Mouse (Mus musculus) cerebellum, adult 2 months (tissue): ENCODE data around the gene Gpr132. TPM values are rescaled to one million over a fixed set of nuclear protein-coding genes. Genes with fewer than 3 reads are reported as not detected.

ENCODE experiments used
- DNase-seq, 2 experiments: peaks; one replicate each; pipeline ENCODE4 v3.0.0; 2021
- H3K27ac ChIP-seq: fragments of 200-500 bp; 2 replicates; pipeline ENCODE4 v1.5.1; 2012; ENCODE audit warnings: low read length, control low read depth, inconsistent platforms; ENCODE audit not compliant: insufficient read depth
- H3K27me3 ChIP-seq: fragments of 200-500 bp; 2 replicates; pipeline ENCODE4 v1.6.1; 2012; ENCODE audit warnings: inconsistent platforms, mild to moderate bottlenecking, low read length, moderate library complexity; ENCODE audit not compliant: control insufficient read depth, insufficient read depth
- H3K4me1 ChIP-seq: fragments of 200-500 bp; 2 replicates; pipeline ENCODE4 v1.6.1; 2011; ENCODE audit warnings: low read length; ENCODE audit not compliant: control insufficient read depth, insufficient read depth
- H3K4me3 ChIP-seq: fragments of 200-500 bp; replicated peaks from 2 replicates; pipeline ENCODE3; 2011; ENCODE audit warnings: mild to moderate bottlenecking, low read depth, low read length, control low read depth; ENCODE audit not compliant: insufficient read depth
- CTCF ChIP-seq: fragments of 200-500 bp; IDR thresholded peaks from 2 replicates; pipeline ENCODE4 v1.5.1; 2011; ENCODE audit warnings: low read depth, mild to moderate bottlenecking, control low read depth, low read length, moderate library complexity, borderline replicate concordance; ENCODE audit not compliant: insufficient read depth
- POLR2A ChIP-seq: fragments of 200-500 bp; IDR thresholded peaks from 2 replicates; pipeline ENCODE4 v1.6.1; 2011; ENCODE audit warnings: low read length, control low read depth, borderline replicate concordance; ENCODE audit not compliant: insufficient read depth
- WGBS: fragments of 180-500 bp; shearing (Covaris S2); methylation state at CpG from one replicate; pipeline ENCODE4 v1.1.7; 2018; 5-methylcytosine and 5-hydroxymethylcytosine counted together
- polyA plus RNA-seq: library from polyadenylated mRNA; depleted of rRNA; stranded (reverse); fragments of >200 nt; gene quantifications from 2 replicates; pipeline ENCODE4 v1.2.3, GENCODE M21; 2012

Gene Gpr132
- polyA plus RNA-seq, 1 experiment = 0.05 TPM

GRCm38 (mm10) chr12:112908991-112909390, 41.0 kb upstream of the Gpr132 start:
- Histone ChIP-seq H3K4me3 (no peak overlapping the region), H3K27ac (no peak overlapping the region), H3K27me3 (no peaks in the 10 kb centered on the region), H3K4me1 (peaks cover 6% of the 10 kb centered on the region)
- 96% methylated on average over 22 of the region's 22 CpGs for WGBS
- TF ChIP-seq POLR2A = no peak
- TF ChIP-seq CTCF = no peak
- DNase-seq = no peak

- no peak overlapping the region for H3K4me3 ChIP-seq
- no peak for DNase-seq
- no peaks in the 10 kb centered on the region for H3K27me3 ChIP-seq
- no peaks in the 10 kb centered on the region for H3K4me1 ChIP-seq
- TF ChIP-seq POLR2A (no peak), CTCF (no peak)
- H3K27ac ChIP-seq = no peak overlapping the region
- WGBS = 89% methylated on average over 5 of the region's 5 CpGs
Observed at GRCm38 (mm10) chr12:112905001-112905400, 37.0 kb upstream of the Gpr132 start.

- Histone ChIP-seq H3K27ac (no peak overlapping the region), H3K27me3 (no peaks in the 10 kb centered on the region), H3K4me1 (no peaks in the 10 kb centered on the region), H3K4me3 (no peak overlapping the region)
- no peak for TF ChIP-seq POLR2A
- no peak for TF ChIP-seq CTCF
- WGBS = 56% methylated on average over 8 of the region's 8 CpGs
- no peak for DNase-seq
Observed at GRCm38 (mm10) chr12:112903941-112904340, 35.9 kb upstream of the Gpr132 start.

GRCm38 (mm10) chr12:112900641-112901040, 32.6 kb upstream of the Gpr132 start:
- 91% methylated on average over 9 of the region's 9 CpGs for WGBS
- DNase-seq = no peak
- Histone ChIP-seq H3K27ac (no peak overlapping the region), H3K4me3 (no peak overlapping the region), H3K4me1 (no peaks in the 10 kb centered on the region), H3K27me3 (no peaks in the 10 kb centered on the region; the same call in 1 of the 2 replicates)
- no peak for TF ChIP-seq POLR2A
- TF ChIP-seq CTCF = no peak

- Histone ChIP-seq H3K4me1 (no peaks in the 10 kb centered on the region), H3K27me3 (no peaks in the 10 kb centered on the region; the same call in 1 of the 2 replicates), H3K4me3 (no peak overlapping the region), H3K27ac (no peak overlapping the region)
- no peak for DNase-seq
- no peak for TF ChIP-seq POLR2A
- WGBS = 58% methylated on average over 4 of the region's 4 CpGs
Observed at GRCm38 (mm10) chr12:112898960-112899359, 30.9 kb upstream of the Gpr132 start.

GRCm38 (mm10) chr12:112898351-112898750, 30.3 kb upstream of the Gpr132 start:
- Histone ChIP-seq H3K4me1 (no peaks in the 10 kb centered on the region), H3K27ac (no peak overlapping the region), H3K27me3 (no peaks in the 10 kb centered on the region; the same call in 1 of the 2 replicates), H3K4me3 (no peak overlapping the region)
- WGBS = 62% methylated on average over 12 of the region's 12 CpGs
- TF ChIP-seq CTCF (no peak), POLR2A (no peak)
- no peak for DNase-seq

GRCm38 (mm10) chr12:112897522-112898212, 29.6 kb upstream of the Gpr132 start:
- WGBS = 36% methylated on average over 16 of the region's 16 CpGs

GRCm38 (mm10) chr12:112894969-112895368, 26.9 kb upstream of the Gpr132 start:
- no peak for DNase-seq
- H3K4me3 ChIP-seq = no peak overlapping the region
- TF ChIP-seq POLR2A (no peak), CTCF (no peak)
- WGBS = 74% methylated on average over 4 of the region's 4 CpGs
- no peaks in the 10 kb centered on the region for H3K4me1 ChIP-seq
- H3K27me3 ChIP-seq = no peaks in the 10 kb centered on the region; the same call in 1 of the 2 replicates
- H3K27ac ChIP-seq = no peak overlapping the region

More at GRCm38 (mm10) chr12:112897522-112898212, 29.6 kb upstream of the Gpr132 start:
- no peak for DNase-seq
- Histone ChIP-seq H3K4me3 (no peak overlapping the region), H3K27me3 (no peaks in the 10 kb centered on the region; the same call in 1 of the 2 replicates), H3K4me1 (no peaks in the 10 kb centered on the region), H3K27ac (no peak overlapping the region)
- TF ChIP-seq POLR2A (no peak), CTCF (no peak)
